Mouse (Mus musculus): Measurements from ENCODE around the gene Nudt8. TPM values are rescaled to one million over a fixed set of nuclear protein-coding genes. Genes with fewer than 3 reads are reported as not detected.

Gene Nudt8
- polyA plus RNA-seq (2012): 26.3 and 32.2 TPM in 2 replicates

GRCm38 (mm10) chr19:4000119-4000900 is at the start of gene Nudt8, which contains the start of gene Gm49405:
Gene Nudt8, plus strand, starts transcription at chr19:4000580.
Gene Gm49405, plus strand, starts transcription at chr19:4000626.
- no peak for TF ChIP-seq GATA1 (IDR thresholded peaks at IDR 0.05; ENCODE audit: low read length)

- TF ChIP-seq GATA1 (IDR thresholded peaks at IDR 0.05; ENCODE audit: low read length): no peak
Observed at GRCm38 (mm10) chr19:3951461-3951860, 48.9 kb upstream of the Nudt8 start.

- TF ChIP-seq GATA1 (IDR thresholded peaks at IDR 0.05; ENCODE audit: low read length): no peak
Observed at GRCm38 (mm10) chr19:3952099-3952498, 48.3 kb upstream of the Nudt8 start.

GRCm38 (mm10) chr19:3955033-3955432 is 45.3 kb upstream of the Nudt8 start:
- no peak for TF ChIP-seq GATA1 (IDR thresholded peaks at IDR 0.05; ENCODE audit: low read length)

GRCm38 (mm10) chr19:3955804-3956203 is 44.6 kb upstream of the Nudt8 start:
- no peak for TF ChIP-seq GATA1 (IDR thresholded peaks at IDR 0.05; ENCODE audit: low read length)

GRCm38 (mm10) chr19:3958470-3958869 is 41.9 kb upstream of the Nudt8 start, which contains the start of gene Aldh3b3:
Gene Aldh3b3, plus strand, starts transcription at chr19:3958645.
- TF ChIP-seq GATA1 (IDR thresholded peaks at IDR 0.05; ENCODE audit: low read length): no peak

- no peak for TF ChIP-seq GATA1 (IDR thresholded peaks at IDR 0.05; ENCODE audit: low read length)
Observed at GRCm38 (mm10) chr19:3959030-3959429, 41.4 kb upstream of the Nudt8 start.

- no peak for TF ChIP-seq GATA1 (IDR thresholded peaks at IDR 0.05; ENCODE audit: low read length)
Observed at GRCm38 (mm10) chr19:3960211-3960610, 40.2 kb upstream of the Nudt8 start.

GRCm38 (mm10) chr19:3962469-3962868 is 37.9 kb upstream of the Nudt8 start:
- TF ChIP-seq GATA1 (IDR thresholded peaks at IDR 0.05; ENCODE audit: low read length): no peak

GRCm38 (mm10) chr19:3964030-3964429 is 36.4 kb upstream of the Nudt8 start:
- no peak for TF ChIP-seq GATA1 (IDR thresholded peaks at IDR 0.05; ENCODE audit: low read length)

GRCm38 (mm10) chr19:3966330-3967075 is 33.9 kb upstream of the Nudt8 start:
- no peak for TF ChIP-seq GATA1 (IDR thresholded peaks at IDR 0.05; ENCODE audit: low read length)

- no peak for TF ChIP-seq GATA1 (IDR thresholded peaks at IDR 0.05; ENCODE audit: low read length)
Observed at GRCm38 (mm10) chr19:3967258-3967657, 33.1 kb upstream of the Nudt8 start.

- no peak for TF ChIP-seq GATA1 (IDR thresholded peaks at IDR 0.05; ENCODE audit: low read length)
Observed at GRCm38 (mm10) chr19:3972229-3972628, 28.2 kb upstream of the Nudt8 start, which contains the start of gene Aldh3b2. Gene Aldh3b2, plus strand, starts transcription at chr19:3972328.

GRCm38 (mm10) chr19:3975866-3976265 is 24.5 kb upstream of the Nudt8 start:
- TF ChIP-seq GATA1 (IDR thresholded peaks at IDR 0.05; ENCODE audit: low read length): no peak

GRCm38 (mm10) chr19:3980309-3980708 is 20.1 kb upstream of the Nudt8 start:
- no peak for TF ChIP-seq GATA1 (IDR thresholded peaks at IDR 0.05; ENCODE audit: low read length)

GRCm38 (mm10) chr19:3980917-3981316 is 19.5 kb upstream of the Nudt8 start:
- no peak for TF ChIP-seq GATA1 (IDR thresholded peaks at IDR 0.05; ENCODE audit: low read length)

All from G1E-ER4 (cell line).